Mouse (Mus musculus) granulocyte monocyte progenitor cell, adult 5-6 weeks (primary cell): ENCODE measurements around the gene Traf3ip1. TPM values are rescaled to one million over a fixed set of nuclear protein-coding genes. Genes with fewer than 3 reads are reported as not detected.
"Not testable (repeated sequence)": the region's sequence is repeated elsewhere in the genome, so short reads cannot be mapped to it uniquely, and the experiment has no call there.

Experiments
- ATAC-seq: replicated peaks from 2 replicates; pipeline ENCODE4 v1.8.0; 2016; ENCODE audit warnings: mild to moderate bottlenecking, moderate TSS enrichment, inconsistent platforms; ENCODE audit not compliant: poor library complexity, severe bottlenecking
- total RNA-seq, 2 experiments: library from RNA; stranded (forward) in 1 of 2; stranded (reverse) in 1 of 2; fragments of 200-712, 200-1000 nt in 1 of 2; fragments of >200 nt in 1 of 2; fragmentation: Nextera tagmentation in 1 of 2; gene quantifications; 2 replicates each; pipeline ENCODE4 v1.2.3; 2014 to 2017

The Traf3ip1 gene
- total RNA-seq, 2 experiments from 2014 or later: 4.6 to 7.0 TPM

- no peak for ATAC-seq
These were observed 30.0 kb upstream of the Traf3ip1 start for GRCm38 (mm10) chr1:91464436-91464835.

- ATAC-seq: no peak
These were observed 29.2 kb upstream of the Traf3ip1 start for GRCm38 (mm10) chr1:91465244-91465643.

- ATAC-seq: no peak
These were observed 28.3 kb upstream of the Traf3ip1 start for GRCm38 (mm10) chr1:91466186-91466585.

- no peak for ATAC-seq
These were observed 24.5 kb upstream of the Traf3ip1 start for GRCm38 (mm10) chr1:91469888-91470419.

- not testable (repeated sequence) for ATAC-seq
These were observed 16.3 kb upstream of the Traf3ip1 start for GRCm38 (mm10) chr1:91478145-91478544.

GRCm38 (mm10) chr1:91478958-91479357 is 15.5 kb upstream of the Traf3ip1 start:
- no peak for ATAC-seq

GRCm38 (mm10) chr1:91482616-91483211 is 11.7 kb upstream of the Traf3ip1 start:
- no peak for ATAC-seq

GRCm38 (mm10) chr1:91483304-91484010 is 11.0 kb upstream of the Traf3ip1 start:
- ATAC-seq: peak; percentile 95

- no peak for ATAC-seq
These were observed 10.5 kb upstream of the Traf3ip1 start for GRCm38 (mm10) chr1:91484011-91484346.

GRCm38 (mm10) chr1:91485422-91485821 is 9.0 kb upstream of the Traf3ip1 start:
- ATAC-seq: no peak

GRCm38 (mm10) chr1:91486165-91486564 is 8.3 kb upstream of the Traf3ip1 start:
- no peak for ATAC-seq

GRCm38 (mm10) chr1:91490322-91490721 is 4.1 kb upstream of the Traf3ip1 start:
- no peak for ATAC-seq

GRCm38 (mm10) chr1:91492740-91493139 is 1.7 kb upstream of the Traf3ip1 start:
- ATAC-seq: no peak

- ATAC-seq: no peak
These were observed 509 bp upstream of the Traf3ip1 start for GRCm38 (mm10) chr1:91493938-91494337.

GRCm38 (mm10) chr1:91495321-91495720 is 874 bp downstream of the Traf3ip1 start:
- ATAC-seq: no peak

GRCm38 (mm10) chr1:91498579-91498978 is 4.1 kb downstream of the Traf3ip1 start:
- no peak for ATAC-seq

GRCm38 (mm10) chr1:91504615-91505014 is 10.2 kb downstream of the Traf3ip1 start:
- no peak for ATAC-seq

GRCm38 (mm10) chr1:91514916-91515315 is 20.5 kb downstream of the Traf3ip1 start:
- no peak for ATAC-seq

- no peak for ATAC-seq
These were observed 21.2 kb downstream of the Traf3ip1 start for GRCm38 (mm10) chr1:91515642-91516041.

- peak; percentile 95 for ATAC-seq
These were observed 29.3 kb downstream of the Traf3ip1 start for GRCm38 (mm10) chr1:91523759-91524158.

GRCm38 (mm10) chr1:91525838-91526237 is 31.4 kb downstream of the Traf3ip1 start:
- no peak for ATAC-seq

- no peak for ATAC-seq
These were observed 35.7 kb downstream of the Traf3ip1 start for GRCm38 (mm10) chr1:91530166-91530565.
